Mouse (Mus musculus) stomach, embryonic 16.5 days (tissue): ENCODE results near the gene Gm21900. TPM values are rescaled to one million over a fixed set of nuclear protein-coding genes. Genes with fewer than 3 reads are reported as not detected.
"Not testable (repeated sequence)": the region's sequence is repeated elsewhere in the genome, so short reads cannot be mapped to it uniquely, and the experiment has no call there.

Experiments
- ATAC-seq: fragments of 200-750 bp; cut with Nextera tagmentation; 2 replicates; pipeline ENCODE4 v1.8.0; 2017; ENCODE audit warnings: moderate number of reproducible peaks, moderate TSS enrichment; ENCODE audit not compliant: insufficient read depth, low FRiP score
- H3K27ac ChIP-seq: fragments of 300-500 bp; sonication (generic); 2 replicates; pipeline ENCODE4 v1.5.1; 2014; ENCODE audit warnings: low read length
- H3K27me3 ChIP-seq: fragments of 300-500 bp; sonication (generic); 2 replicates; pipeline ENCODE4 v1.6.1; 2014; ENCODE audit warnings: low read length, control low read depth, mixed read lengths; ENCODE audit not compliant: control insufficient read depth, insufficient read depth
- H3K36me3 ChIP-seq: fragments of 300-500 bp; sonication (generic); 2 replicates; pipeline ENCODE4 v1.6.1; 2014; ENCODE audit warnings: low read length; ENCODE audit not compliant: control insufficient read depth, insufficient read depth
- H3K4me1 ChIP-seq: fragments of 300-500 bp; sonication (generic); 2 replicates; pipeline ENCODE4 v1.6.1; 2014; ENCODE audit warnings: low read length, control low read depth, mixed read lengths; ENCODE audit not compliant: control insufficient read depth, insufficient read depth
- H3K4me2 ChIP-seq: fragments of 300-500 bp; sonication (generic); 2 replicates; pipeline ENCODE4 v1.6.1; 2014; ENCODE audit warnings: low read depth, low read length, mixed read lengths
- H3K4me3 ChIP-seq: fragments of 300-500 bp; sonication (generic); replicated peaks from 2 replicates; pipeline ENCODE4 v1.5.1; 2014; ENCODE audit warnings: mild to moderate bottlenecking, low read length
- H3K9ac ChIP-seq: fragments of 300-500 bp; sonication (generic); 2 replicates; pipeline ENCODE4 v1.6.1; 2014; ENCODE audit warnings: low read length
- H3K9me3 ChIP-seq: fragments of 300-500 bp; sonication (generic); replicated peaks from 2 replicates; pipeline ENCODE4 v1.6.1; 2016; ENCODE audit warnings: low read length, control low read depth; ENCODE audit not compliant: control insufficient read depth
- WGBS: fragments of 180-500 bp; shearing (Covaris S2); extraction: QIAGEN DNeasy Blood & Tissue Kit; methylation state at CpG from one replicate; pipeline ENCODE4 v1.1.7; 2014; 5-methylcytosine and 5-hydroxymethylcytosine counted together
- polyA plus RNA-seq: library from polyadenylated mRNA; unstranded; fragments of >200 nt; fragmentation: Nextera tagmentation; extraction: Ambion mirVana; gene quantifications from 2 replicates; pipeline ENCODE4 v1.2.1, GENCODE M21; 2015

The Gm21900 gene
- not detected in 2 replicates for polyA plus RNA-seq

DNA sequence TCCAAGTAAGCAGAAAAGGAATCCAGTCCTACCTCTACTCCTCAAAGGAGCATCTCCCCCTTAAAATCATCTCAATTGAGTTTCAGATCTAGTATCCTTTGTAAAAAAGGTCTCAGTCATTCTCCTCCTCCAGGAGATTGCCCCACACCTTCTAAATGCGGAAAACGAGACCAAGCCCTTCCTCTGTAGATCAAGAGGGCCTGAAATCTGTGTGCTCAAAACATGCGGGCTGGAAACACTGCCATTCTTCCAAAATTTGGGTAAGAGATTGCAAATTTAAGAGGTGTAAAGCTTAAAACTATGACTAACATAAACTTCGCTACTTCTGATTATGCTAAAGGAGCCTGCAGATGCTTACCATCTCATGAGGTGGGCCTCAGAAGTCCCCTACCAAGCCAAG, at the start of gene Gm21900:
Gene Gm21900, plus strand, starts transcription at position 301 of the 400 bp plus-strand sequence.
- not testable (repeated sequence) for H3K4me1 ChIP-seq

DNA sequence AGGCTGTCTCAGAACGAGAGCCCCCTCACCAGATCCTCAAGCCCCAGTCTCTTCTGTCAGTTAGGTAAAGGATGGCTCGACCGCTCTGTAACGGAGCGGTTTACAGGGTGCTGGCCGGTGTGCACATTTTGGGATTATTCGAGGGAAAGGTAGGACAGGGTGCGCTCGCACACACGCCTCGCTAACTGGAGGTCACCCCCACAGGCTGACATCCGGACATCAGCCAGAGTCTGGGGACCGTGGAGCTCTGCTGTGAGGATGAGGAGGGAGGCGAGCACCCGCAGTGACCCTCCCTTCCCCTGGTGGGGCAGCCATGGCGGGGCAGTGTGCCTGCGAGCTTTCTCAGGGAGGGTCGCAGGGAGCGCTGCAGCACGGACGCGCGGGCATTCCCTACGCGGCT, 27.4 kb downstream of the Gm21900 start:
- H3K27me3 ChIP-seq, H3K9me3 ChIP-seq, H3K9ac ChIP-seq, ATAC-seq, H3K27ac ChIP-seq, H3K4me1 ChIP-seq, H3K36me3 ChIP-seq, H3K4me3 ChIP-seq, H3K4me2 ChIP-seq: not testable (repeated sequence)
- WGBS, result no CpG with 5 or more reads among the region's 25 CpGs

More for the DNA sequence above, at the start of gene Gm21900:
- not testable (repeated sequence) for H3K27me3 ChIP-seq, H3K4me2 ChIP-seq, ATAC-seq, H3K27ac ChIP-seq, H3K36me3 ChIP-seq, H3K9me3 ChIP-seq, H3K4me3 ChIP-seq, H3K9ac ChIP-seq
- 74% methylated on average over 4 of the region's 4 CpGs for WGBS

Other genes starting within 250 kb of the Gm21900 start
- not detected in 2 replicates for gene Gm28510, start 203.6 kb upstream of the Gm21900 start, polyA plus RNA-seq
- not detected in 2 replicates for gene Gm20737, start 80.3 kb upstream of the Gm21900 start, polyA plus RNA-seq
- gene Gm21775, start 62.9 kb upstream of the Gm21900 start, polyA plus RNA-seq, result not detected in 2 replicates
- gene Gm20777, start 136.1 kb downstream of the Gm21900 start, polyA plus RNA-seq, result not detected in 2 replicates